Mouse (Mus musculus) kidney, adult 9 months (tissue): ENCODE data around the gene Tpra1.

Experiments used
- DNase-seq: peaks from one replicate; pipeline ENCODE4 v3.0.0; 2022

Gene Tpra1

DNA sequence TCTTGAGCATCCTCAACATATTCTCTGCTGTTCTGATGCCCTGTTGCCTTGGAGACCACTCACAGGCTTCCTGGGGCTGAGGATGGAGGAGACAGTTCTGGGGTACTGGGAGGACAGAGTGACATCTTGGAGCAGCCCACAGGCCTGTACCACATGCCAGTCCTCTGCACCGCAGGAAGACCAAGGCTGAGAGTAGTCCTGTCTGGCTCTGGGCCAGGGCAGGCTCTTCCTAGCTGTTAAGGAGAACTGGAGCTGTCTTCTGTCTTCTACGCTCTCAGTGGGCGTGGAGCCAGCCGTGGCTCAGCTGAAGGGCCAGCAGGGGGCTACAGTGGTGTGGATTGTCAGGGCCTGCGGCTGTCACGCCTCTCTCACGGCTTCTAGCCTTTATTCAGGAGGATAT lies 57.8 kb downstream of the Tpra1 start:
- peak; percentile 9 for DNase-seq

DNA sequence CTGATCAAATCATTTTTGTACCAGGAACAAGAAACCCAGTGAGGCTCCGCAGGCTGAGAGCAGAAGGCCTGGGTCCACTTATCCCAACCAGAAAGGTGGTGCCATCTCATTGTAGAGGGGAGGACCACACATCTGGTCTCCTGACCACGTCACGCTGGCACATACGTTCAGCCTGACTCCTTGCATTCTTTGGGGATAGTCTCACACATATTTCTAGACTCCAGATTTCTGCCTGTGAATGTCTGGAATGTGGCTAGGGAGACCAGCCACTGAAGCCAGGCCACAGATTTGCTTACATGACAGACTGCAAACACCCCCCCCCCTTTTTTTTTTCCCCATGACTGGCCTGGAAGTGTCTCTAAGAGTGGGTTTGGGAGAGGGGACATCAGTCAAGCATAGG lies 58.9 kb downstream of the Tpra1 start:
- no peak for DNase-seq
